Mouse (Mus musculus): ENCODE measurements around the gene Lcn12.

The Lcn12 gene

DNA sequence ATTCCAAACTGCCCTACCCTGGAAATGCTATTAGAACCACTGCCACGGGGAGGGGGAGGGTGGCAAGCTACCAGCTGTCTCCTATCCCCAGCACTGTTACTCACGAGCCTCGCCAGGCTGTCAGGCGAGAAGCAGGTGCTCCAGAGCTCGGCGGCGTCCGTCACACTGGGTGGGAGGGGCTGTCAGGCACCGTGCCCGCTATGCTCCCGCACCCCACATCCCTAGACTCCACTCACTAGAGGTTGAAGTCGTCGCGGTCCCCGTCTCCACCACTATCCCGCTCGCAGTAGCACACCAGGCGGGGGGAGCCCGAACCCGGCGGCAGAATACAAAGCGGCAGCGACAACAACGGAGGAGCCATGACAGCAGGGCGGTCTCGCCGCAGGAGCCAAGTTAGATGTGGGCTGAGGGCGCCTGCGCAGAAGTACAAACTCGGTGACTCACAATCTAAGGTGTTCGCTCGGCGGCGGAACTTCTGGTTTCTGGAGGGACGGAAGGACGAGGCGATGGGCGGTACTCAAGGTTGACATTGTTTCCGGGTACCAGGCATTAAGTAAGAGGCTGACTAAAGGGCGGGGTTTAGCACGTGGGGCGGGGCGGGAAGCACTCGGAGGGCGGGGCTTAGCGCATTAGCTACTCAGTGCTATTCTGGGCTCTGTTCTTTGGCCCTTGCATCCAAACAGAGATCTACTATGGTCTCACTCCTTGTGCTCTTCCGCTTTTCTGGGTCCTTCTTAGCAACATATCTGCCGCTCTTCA is 33.0 kb downstream of the Lcn12 start, which contains the start of gene Paxx:
Paxx (minus strand) TSS at position 544 of the 759 bp plus-strand sequence.
- peak; percentile 96 to 97 for DNase-seq (ENCODE audit: low spot score in 2 of 2)

- peak in 1 of 2 experiments; percentile 6 for DNase-seq (ENCODE audit: low spot score in 2 of 2)
Measured at GRCm38 (mm10) chr2:25460135-25460534, 33.6 kb downstream of the Lcn12 start.

DNA sequence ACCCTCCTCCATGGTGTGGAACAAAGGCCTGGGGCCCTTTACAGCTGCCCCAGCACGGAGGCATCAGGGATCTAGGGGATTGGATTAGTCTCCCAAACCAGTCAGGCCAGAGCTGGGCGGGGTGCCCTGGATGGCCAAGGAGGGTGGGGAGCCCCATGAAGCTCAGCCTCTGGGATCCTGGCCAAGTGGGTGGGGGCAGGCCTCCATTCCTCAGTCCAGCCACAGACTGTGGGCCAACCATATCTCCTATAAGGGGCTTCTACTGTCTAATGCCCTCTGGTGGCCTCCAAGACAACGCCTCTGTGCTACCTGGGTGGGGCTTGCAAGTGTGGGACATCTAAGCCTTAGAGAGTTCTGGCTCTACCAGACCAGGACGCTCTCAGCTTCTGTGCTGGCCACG is 34.8 kb downstream of the Lcn12 start:
- DNase-seq (ENCODE audit: low spot score in 2 of 2), result no peak

- DNase-seq (ENCODE audit: low spot score in 2 of 2), result no peak
Measured at GRCm38 (mm10) chr2:25457022-25457896, 36.5 kb downstream of the Lcn12 start.

GRCm38 (mm10) chr2:25456205-25456953 is 37.3 kb downstream of the Lcn12 start, which contains the start of gene Clic3:
Gene Clic3 (plus strand): TSS chr2:25456838.
- no peak for DNase-seq (ENCODE audit: low spot score in 2 of 2)

GRCm38 (mm10) chr2:25452951-25453350 is 40.8 kb downstream of the Lcn12 start:
- no peak for DNase-seq (ENCODE audit: low spot score in 2 of 2)

DNA sequence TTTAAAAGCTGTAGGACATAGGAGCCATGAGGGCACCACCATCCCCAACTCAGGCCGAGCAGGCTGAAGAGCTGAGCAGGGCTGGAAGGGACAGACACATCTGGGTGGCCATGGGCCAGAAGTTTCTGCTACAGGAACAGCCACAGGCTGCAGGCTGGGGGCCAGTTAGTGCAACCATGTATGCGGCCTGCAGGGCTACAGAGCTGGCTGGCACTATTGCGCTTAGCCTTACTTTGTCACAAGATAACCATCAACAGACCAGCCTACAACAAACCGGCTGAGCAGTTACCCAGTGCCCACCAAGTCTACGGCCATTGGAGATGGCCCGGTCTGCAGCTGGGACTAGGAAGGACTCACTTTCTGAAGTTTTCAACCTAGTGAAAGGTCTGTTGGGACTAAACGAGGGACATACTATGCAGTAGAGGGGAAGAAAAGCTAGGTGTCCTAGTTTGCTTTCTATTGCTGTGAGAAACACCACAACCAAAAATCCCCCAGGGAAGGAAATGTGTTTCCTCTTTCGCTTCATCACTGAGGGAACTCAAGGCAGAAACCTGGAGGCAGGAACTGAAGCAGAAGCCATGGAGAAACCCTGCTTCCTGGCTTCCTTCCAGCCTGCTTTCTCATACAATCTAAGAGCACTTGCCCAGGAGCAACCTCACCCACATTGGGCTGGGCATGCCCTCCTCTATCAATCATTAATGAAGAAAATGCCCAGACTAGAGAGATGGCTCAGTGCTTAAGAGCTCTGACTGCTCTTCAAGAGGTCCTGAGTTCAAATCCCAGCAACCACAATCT is 42.7 kb downstream of the Lcn12 start:
- no peak for DNase-seq (ENCODE audit: low spot score in 2 of 2)

DNA sequence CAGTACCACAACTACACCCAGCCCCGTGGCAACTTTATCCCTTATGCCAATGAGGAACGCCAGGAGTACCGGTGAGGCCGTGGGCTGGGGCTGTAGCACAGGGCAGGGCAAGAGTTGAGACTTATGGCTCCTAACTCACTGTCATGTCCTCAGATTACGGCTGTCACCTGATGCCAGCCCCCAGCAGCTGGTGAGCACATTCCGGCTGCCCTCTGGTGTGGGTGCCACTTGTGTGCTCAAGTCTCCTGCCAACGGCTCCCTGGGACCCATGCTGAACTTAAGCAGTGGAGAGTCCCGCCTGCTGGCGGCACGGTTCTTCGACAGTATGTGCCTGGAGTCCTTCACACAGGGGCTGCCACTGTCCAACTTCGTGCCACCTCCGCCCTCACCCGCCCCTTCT is 51.0 kb downstream of the Lcn12 start:
- DNase-seq (ENCODE audit: low spot score in 2 of 2), result no peak

- no peak for DNase-seq (ENCODE audit: low spot score in 2 of 2)
Measured at GRCm38 (mm10) chr2:25441067-25441466, 52.6 kb downstream of the Lcn12 start.

Data from natural killer cell, adult 2 months (primary cell).